Mouse (Mus musculus) limb, embryonic 12.5 days (tissue): ENCODE measurements around the gene Aak1. TPM values are rescaled to one million over a fixed set of nuclear protein-coding genes. Genes with fewer than 3 reads are reported as not detected.
"Not testable (repeated sequence)": the region's sequence is repeated elsewhere in the genome, so short reads cannot be mapped to it uniquely, and the experiment has no call there.

Source experiments
- ATAC-seq: fragments of 200-750 bp; cut with Nextera tagmentation; 2 replicates; pipeline ENCODE4 v1.8.0; 2017; ENCODE audit warnings: low read depth, moderate TSS enrichment; ENCODE audit not compliant: insufficient number of reproducible peaks, insufficient read depth, low FRiP score, low TSS enrichment
- H3K27ac ChIP-seq: fragments of 300-500 bp; sonication (generic); 2 replicates; pipeline ENCODE4 v1.5.1; 2016; ENCODE audit warnings: mild to moderate bottlenecking, moderate library complexity
- H3K27me3 ChIP-seq: fragments of 300-500 bp; sonication (generic); 2 replicates; pipeline ENCODE4 v1.6.1; 2016; ENCODE audit warnings: mild to moderate bottlenecking, moderate library complexity
- H3K36me3 ChIP-seq: fragments of 300-500 bp; sonication (generic); 2 replicates; pipeline ENCODE4 v1.6.1; 2016; ENCODE audit warnings: mild to moderate bottlenecking, moderate library complexity
- H3K4me1 ChIP-seq: fragments of 300-500 bp; sonication (generic); replicated peaks from 2 replicates; pipeline ENCODE4 v1.6.1; 2016
- H3K4me2 ChIP-seq: fragments of 300-500 bp; sonication (generic); 2 replicates; pipeline ENCODE4 v1.6.1; 2016; ENCODE audit warnings: mild to moderate bottlenecking, moderate library complexity
- H3K4me3 ChIP-seq: fragments of 300-500 bp; sonication (generic); replicated peaks from 2 replicates; pipeline ENCODE4 v1.5.1; 2016; ENCODE audit warnings: mild to moderate bottlenecking
- H3K9ac ChIP-seq: fragments of 300-500 bp; sonication (generic); replicated peaks from 2 replicates; pipeline ENCODE4 v1.6.1; 2016; ENCODE audit warnings: mild to moderate bottlenecking, moderate library complexity
- H3K9me3 ChIP-seq: fragments of 300-500 bp; sonication (generic); 2 replicates; pipeline ENCODE4 v1.6.1; 2016; ENCODE audit warnings: mild to moderate bottlenecking, moderate library complexity
- whole genome bisulfite sequencing: fragments of 180-500 bp; shearing (Covaris S2); methylation state at CpG from one replicate; pipeline ENCODE4 v1.1.7; 2016; 5-methylcytosine and 5-hydroxymethylcytosine counted together
- polyA plus RNA-seq: library from polyadenylated mRNA; unstranded; fragments of >200 nt; fragmentation: Nextera tagmentation; extraction: Ambion mirVana; gene quantifications from 2 replicates; pipeline ENCODE4 v1.2.1, GENCODE M21; 2016

Gene Aak1
- polyA plus RNA-seq, 1 experiment from 2014 or later, result 15.6 TPM

DNA sequence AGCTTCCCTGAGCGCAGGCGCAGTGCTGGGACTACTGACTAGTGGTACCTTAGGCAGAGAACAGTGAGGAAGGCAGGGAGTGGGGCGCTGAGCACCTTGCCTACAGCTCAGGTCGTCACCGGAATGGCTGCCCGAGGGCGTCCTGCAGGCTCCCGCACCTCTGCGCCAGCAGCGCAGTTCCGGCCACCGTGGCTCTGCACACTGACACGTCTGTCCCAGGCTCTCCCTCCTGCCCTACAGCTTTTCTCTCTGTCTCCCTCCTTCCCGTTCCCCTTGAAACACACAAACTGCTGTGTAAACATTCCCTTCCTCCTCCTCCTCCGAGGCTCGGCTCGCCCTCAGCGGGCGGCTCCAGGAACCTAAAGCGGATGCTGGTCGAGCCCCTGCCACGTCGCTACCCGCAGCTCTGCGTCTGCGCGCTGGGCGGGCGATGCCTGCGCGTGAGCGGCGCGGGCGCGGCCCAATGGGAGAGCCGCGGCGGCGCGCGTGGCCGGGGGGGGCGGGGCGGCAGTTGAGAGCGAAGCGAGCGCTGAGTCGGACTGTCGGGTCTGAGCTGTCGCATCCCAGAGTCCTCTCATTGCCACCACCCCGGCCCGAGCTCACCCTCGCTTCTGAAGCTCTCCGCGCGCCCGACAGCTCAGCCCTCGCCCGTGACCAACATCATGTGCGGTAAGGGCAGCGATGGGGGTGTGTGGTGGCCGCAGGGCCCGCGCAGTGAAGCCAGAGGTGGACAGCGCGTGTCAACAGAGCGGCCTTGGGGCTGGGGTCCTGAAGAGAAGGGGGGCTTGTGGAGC is 193.2 kb downstream of the Aak1 start, which contains the start of gene Gfpt1:
Gene Gfpt1, plus strand, starts transcription at position 510 of the 794 bp plus-strand sequence.
- ATAC-seq, result peak; percentile 96
- H3K27me3 ChIP-seq, result no peaks in the 10 kb centered on the region
- H3K4me3 ChIP-seq, result peak within 1 kb of the TSS; percentile 86
- H3K36me3 ChIP-seq, result peaks cover 5% of the 10 kb centered on the region; the same call in 1 of the 2 replicates
- H3K9me3 ChIP-seq, result no peaks in the 10 kb centered on the region
- H3K4me2 ChIP-seq, result peak within 1 kb of the TSS; percentile 72
- under 1% methylated on average over 68 of the region's 68 CpGs for WGBS
- H3K4me1 ChIP-seq, result peaks cover 23% of the 10 kb centered on the region
- peak within 1 kb of the TSS; percentile 87 for H3K9ac ChIP-seq
- peak within 1 kb of the TSS; percentile 100 for H3K27ac ChIP-seq

DNA sequence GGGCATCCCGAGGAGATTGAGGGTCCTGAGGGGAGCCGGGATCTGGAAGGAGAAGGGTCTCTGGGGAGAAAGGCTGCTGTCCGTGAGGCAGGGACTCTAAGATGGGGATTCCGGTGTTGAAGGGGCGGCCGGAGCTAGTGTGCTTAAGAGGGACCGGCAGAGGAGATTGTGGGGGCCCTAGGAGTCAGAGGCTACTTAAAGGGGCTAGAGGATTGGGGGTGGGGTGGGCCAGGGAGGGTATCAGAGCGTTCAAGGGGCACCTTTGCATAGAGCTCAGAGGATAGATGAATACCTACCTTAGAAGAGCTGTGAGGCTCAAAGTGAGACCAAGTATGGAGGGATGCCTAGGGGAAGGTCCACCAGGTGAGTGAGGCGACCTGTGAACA is 193.8 kb downstream of the Aak1 start:
- Histone ChIP-seq H3K27ac (peak overlapping the region; percentile 100), H3K9ac (peak overlapping the region; percentile 87), H3K4me2 (peak overlapping the region; percentile 72), H3K36me3 (peaks cover 11% of the 10 kb centered on the region; the same call in 1 of the 2 replicates), H3K4me3 (peak overlapping the region; percentile 86), H3K9me3 (no peaks in the 10 kb centered on the region), H3K27me3 (no peaks in the 10 kb centered on the region), H3K4me1 (peaks cover 23% of the 10 kb centered on the region)
- WGBS, result 3% methylated on average over 9 of the region's 9 CpGs
- ATAC-seq, result 0 out of 2 replicates have a peak, but pooled peaks have one; percentile 1

DNA sequence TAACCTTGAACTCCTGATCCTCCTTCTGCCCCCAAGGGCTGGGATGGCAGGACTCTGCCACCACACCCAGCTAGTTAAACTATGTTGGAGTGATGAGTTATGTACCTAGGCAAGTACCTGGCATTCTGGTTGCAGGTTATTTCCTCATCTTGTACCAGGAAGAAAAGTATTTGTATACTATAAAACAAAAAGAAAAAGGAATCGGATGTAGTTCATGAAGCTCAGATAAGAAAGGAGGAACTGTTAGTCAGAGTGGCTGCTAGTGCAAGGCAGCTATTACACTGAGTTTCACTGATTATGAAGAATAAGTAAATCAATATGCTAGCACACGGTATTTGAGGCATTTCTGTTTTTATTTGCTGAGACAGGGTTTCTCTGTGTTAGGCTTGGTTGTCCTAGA is 195.6 kb downstream of the Aak1 start:
- ATAC-seq, result no peak
- H3K9ac ChIP-seq, result no peak overlapping the region
- H3K4me2 ChIP-seq, result no peak overlapping the region
- H3K9me3 ChIP-seq, result no peaks in the 10 kb centered on the region
- peaks cover 27% of the 10 kb centered on the region for H3K36me3 ChIP-seq
- no peaks in the 10 kb centered on the region for H3K27me3 ChIP-seq
- 91% methylated on average over 2 of the region's 2 CpGs for WGBS
- H3K4me1 ChIP-seq, result peaks cover 23% of the 10 kb centered on the region
- H3K27ac ChIP-seq, result no peak overlapping the region
- H3K4me3 ChIP-seq, result no peak overlapping the region

DNA sequence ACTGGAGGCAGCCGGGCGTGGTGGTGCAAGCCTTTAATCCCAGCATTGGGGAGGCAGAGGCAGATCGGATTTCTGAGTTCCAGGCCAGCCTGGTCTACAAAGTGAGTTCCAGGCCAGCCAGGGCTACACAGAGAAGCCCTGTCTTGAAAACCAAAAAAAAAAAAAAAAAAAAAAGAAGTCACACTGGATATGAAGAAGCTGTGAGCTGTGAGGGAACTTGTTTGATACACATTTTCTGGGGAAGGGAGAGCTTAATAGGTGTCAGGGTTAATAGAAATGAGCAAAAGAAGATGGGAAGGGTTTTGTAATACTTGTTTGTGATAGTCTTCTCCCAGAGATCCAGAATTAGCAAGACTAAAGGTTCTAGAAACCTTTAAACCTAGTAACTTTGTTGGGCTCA is 196.2 kb downstream of the Aak1 start:
- ATAC-seq, result no peak
- H3K36me3 ChIP-seq, result peaks cover 27% of the 10 kb centered on the region

DNA sequence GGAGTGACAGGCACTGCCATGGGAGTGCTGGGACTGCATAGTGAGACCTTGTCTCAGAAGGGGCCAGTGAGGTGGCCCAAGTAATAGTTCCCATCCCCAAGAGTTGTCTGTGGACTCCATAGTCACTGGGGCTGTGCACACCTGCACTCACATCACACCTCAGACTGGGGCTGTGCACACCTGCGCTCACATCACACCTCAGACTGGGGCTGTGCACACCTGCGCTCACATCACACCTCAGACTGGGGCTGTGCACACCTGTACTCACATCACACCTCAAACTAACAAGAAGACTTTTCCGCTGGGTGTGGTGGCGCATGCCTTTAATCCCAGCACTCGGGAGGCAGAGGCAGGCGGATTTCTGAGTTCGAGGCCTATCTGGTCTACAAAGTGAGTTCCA is 199.4 kb downstream of the Aak1 start:
- H3K4me2 ChIP-seq, H3K27ac ChIP-seq, H3K9ac ChIP-seq, H3K4me3 ChIP-seq, H3K27me3 ChIP-seq, ATAC-seq, H3K4me1 ChIP-seq, H3K9me3 ChIP-seq: not testable (repeated sequence)
- 95% methylated on average over 7 of the region's 7 CpGs for WGBS
- peaks cover 53% of the 10 kb centered on the region for H3K36me3 ChIP-seq

More for the DNA sequence above, 196.2 kb downstream of the Aak1 start:
- no peak overlapping the region for H3K9ac ChIP-seq
- no peaks in the 10 kb centered on the region for H3K9me3 ChIP-seq
- 67% methylated on average over 3 of the region's 3 CpGs for WGBS
- H3K27me3 ChIP-seq, result no peaks in the 10 kb centered on the region
- peaks cover 21% of the 10 kb centered on the region for H3K4me1 ChIP-seq
- no peak overlapping the region for H3K27ac ChIP-seq
- no peak overlapping the region for H3K4me2 ChIP-seq
- no peak overlapping the region for H3K4me3 ChIP-seq

DNA sequence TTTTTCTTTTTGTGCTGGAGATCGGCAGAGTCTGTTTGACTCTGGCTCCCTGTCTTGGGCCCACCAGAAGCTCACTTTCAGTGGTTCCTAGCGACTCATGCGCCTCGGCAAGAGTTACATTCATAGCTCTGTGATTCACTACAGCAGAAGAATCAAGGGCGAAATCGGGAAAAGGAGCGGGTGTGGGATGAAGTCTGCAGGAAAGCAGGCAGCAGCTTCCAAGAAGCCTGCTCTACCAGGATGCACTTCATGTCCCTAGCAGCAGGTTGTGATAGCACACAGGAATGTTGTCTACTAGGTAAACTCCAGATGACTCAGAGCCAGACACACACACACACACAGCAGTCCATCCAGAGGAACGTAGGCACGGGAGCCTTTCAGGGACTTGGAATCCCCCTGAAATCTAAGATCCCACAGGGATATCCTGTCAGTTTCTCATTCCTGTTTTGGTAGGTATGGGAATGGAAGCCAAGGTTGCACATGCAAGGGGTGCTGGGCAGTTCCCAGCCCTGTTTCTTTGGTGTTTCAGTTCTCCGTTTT is 202.6 kb downstream of the Aak1 start:
- no peak for ATAC-seq
- Histone ChIP-seq H3K27me3 (no peaks in the 10 kb centered on the region), H3K4me3 (no peak overlapping the region), H3K4me2 (no peak overlapping the region), H3K9ac (no peak overlapping the region), H3K27ac (no peak overlapping the region), H3K4me1 (no peaks in the 10 kb centered on the region), H3K9me3 (no peaks in the 10 kb centered on the region), H3K36me3 (peaks cover 81% of the 10 kb centered on the region)
- WGBS, result 93% methylated on average over 10 of the region's 10 CpGs

Other genes starting within 250 kb of the Aak1 start
- 1.2 and 1.3 TPM in 2 replicates for gene Asprv1, start 221.4 kb upstream of the Aak1 start, polyA plus RNA-seq
- gene Mxd1, start 180.4 kb upstream of the Aak1 start, polyA plus RNA-seq, result 17.2 and 18.5 TPM in 2 replicates
- gene Snrnp27, start 165.0 kb upstream of the Aak1 start, polyA plus RNA-seq, result 147 and 150 TPM in 2 replicates
- 57.7 and 59.1 TPM in 2 replicates for gene Gmcl1, start 116.1 kb upstream of the Aak1 start, polyA plus RNA-seq
- 17.9 and 18.6 TPM in 2 replicates for gene Anxa4, start 55.9 kb upstream of the Aak1 start, polyA plus RNA-seq
- gene Nfu1, start 159.7 kb downstream of the Aak1 start, polyA plus RNA-seq, result 96.5 and 96.7 TPM in 2 replicates
- gene Gfpt1, start 193.3 kb downstream of the Aak1 start, polyA plus RNA-seq, result 25.2 and 25.9 TPM in 2 replicates